Mouse (Mus musculus) liver, embryonic 14.5 days (tissue): Measurements from ENCODE around the gene Ssr2.

Experiments used
- CTCF ChIP-seq: IDR thresholded peaks from 2 replicates; pipeline ENCODE4 v1.5.1; 2016; ENCODE audit warnings: antibody characterized with exemption, low read depth, control low read depth
- EP300 ChIP-seq: IDR thresholded peaks from 2 replicates; pipeline ENCODE4 v1.6.1; 2016; ENCODE audit warnings: antibody characterized with exemption, low read depth

DNA sequence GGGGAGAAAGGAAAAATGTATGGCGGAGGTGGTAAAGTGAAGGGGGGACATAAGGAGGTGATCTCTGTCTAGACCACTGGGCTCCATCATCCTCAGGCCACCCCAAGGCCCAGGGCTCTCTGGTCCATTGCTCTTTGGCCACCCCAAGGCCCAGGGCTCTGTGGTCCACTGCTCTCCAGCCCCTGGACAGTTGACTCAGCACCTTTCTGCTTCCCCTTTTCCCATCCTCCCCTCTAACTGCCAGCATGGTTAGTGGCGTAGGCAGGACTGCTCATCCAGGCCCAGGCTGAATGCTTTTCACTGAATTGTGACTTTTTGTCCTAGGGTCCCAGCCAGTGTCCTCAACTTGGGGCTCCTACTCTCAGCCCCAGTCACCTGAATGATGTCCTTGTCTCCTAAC lies 51.9 kb downstream of the Ssr2 start:
- no peak for TF ChIP-seq EP300
- TF ChIP-seq CTCF, result no peak
